Mouse (Mus musculus) lung, postnatal 0 days (tissue): ENCODE measurements at regions not wholly inside any gene's neighbourhood (a gene's known extent, or its start where the extent isn't known, plus 50 kb on each side); places are given as distances from the start of the nearest gene placed in this dataset.

ENCODE experiments used
- CTCF ChIP-seq: IDR thresholded peaks from 2 replicates; pipeline ENCODE4 v1.5.1; 2016; ENCODE audit warnings: antibody characterized with exemption, mild to moderate bottlenecking
- EP300 ChIP-seq: IDR thresholded peaks from 2 replicates; pipeline ENCODE4 v1.6.1; 2016; ENCODE audit warnings: antibody characterized with exemption, mild to moderate bottlenecking, control low read depth

DNA sequence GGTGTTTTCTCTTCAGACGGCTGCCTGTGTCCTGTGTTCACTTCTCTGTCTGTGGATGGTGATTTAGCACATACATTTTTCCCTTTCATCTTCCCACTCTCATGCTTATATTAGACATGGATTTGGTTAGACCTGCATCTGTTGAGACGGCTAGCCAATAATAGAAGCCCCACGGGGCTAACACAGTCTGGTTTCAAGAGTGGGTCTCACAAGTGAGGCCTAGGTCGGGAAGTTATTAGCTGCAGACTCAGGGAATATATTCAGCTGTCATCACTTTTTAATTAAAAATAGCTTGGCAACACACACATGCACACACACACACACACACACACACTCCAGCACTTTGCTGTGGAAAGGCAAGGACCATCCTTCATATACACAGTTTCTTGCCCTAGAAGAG lies 287.7 kb upstream of the Ubash3b start:
- TF ChIP-seq CTCF (no peak), EP300 (no peak)
